Mouse (Mus musculus) testis, adult 2 months (tissue): ENCODE results near the gene Cux1. TPM values are rescaled to one million over a fixed set of nuclear protein-coding genes. Genes with fewer than 3 reads are reported as not detected.

Source experiments
- H3K27ac ChIP-seq: fragments of 200-500 bp; 2 replicates; pipeline ENCODE4 v1.5.1; 2012; ENCODE audit warnings: low read depth, low read length; ENCODE audit not compliant: control insufficient read depth, insufficient read depth
- H3K27me3 ChIP-seq: fragments of 200-500 bp; 2 replicates; pipeline ENCODE4 v1.6.1; 2012; ENCODE audit warnings: mild to moderate bottlenecking, low read length, moderate library complexity; ENCODE audit not compliant: control insufficient read depth, insufficient read depth
- H3K36me3 ChIP-seq: fragments of 200-500 bp; 2 replicates; pipeline ENCODE4 v1.6.1; 2012; ENCODE audit warnings: mild to moderate bottlenecking, low read length; ENCODE audit not compliant: control insufficient read depth, insufficient read depth
- H3K4me1 ChIP-seq: fragments of 200-500 bp; 2 replicates; pipeline ENCODE4 v1.6.1; 2012; ENCODE audit warnings: low read length; ENCODE audit not compliant: control insufficient read depth, insufficient read depth
- H3K4me3 ChIP-seq: fragments of 200-500 bp; 2 replicates; pipeline ENCODE4 v1.5.1; 2012; ENCODE audit warnings: low read depth, mild to moderate bottlenecking, low read length, moderate library complexity, mixed read lengths; ENCODE audit not compliant: control insufficient read depth
- CTCF ChIP-seq: fragments of 200-500 bp; IDR thresholded peaks from 2 replicates; pipeline ENCODE4 v1.5.1; 2012; ENCODE audit warnings: low read depth, mild to moderate bottlenecking, inconsistent platforms, low read length, moderate library complexity; ENCODE audit not compliant: control insufficient read depth, insufficient read depth, insufficient replicate concordance
- POLR2A ChIP-seq: fragments of 200-500 bp; IDR thresholded peaks from 2 replicates; pipeline ENCODE4 v1.6.1; 2012; ENCODE audit warnings: low read depth, mild to moderate bottlenecking, inconsistent platforms, low read length, moderate library complexity; ENCODE audit not compliant: control insufficient read depth
- polyA plus RNA-seq: library from polyadenylated mRNA; depleted of rRNA; stranded (reverse); fragments of >200 nt; gene quantifications from 2 replicates; pipeline ENCODE4 v1.2.3, GENCODE M21; 2012

Cux1 gene
- polyA plus RNA-seq, 1 experiment: 88.7 TPM

GRCm38 (mm10) chr5:136511378-136511777 is 55.9 kb downstream of the Cux1 start:
- no peaks in the 10 kb centered on the region for H3K36me3 ChIP-seq
- H3K4me1 ChIP-seq: no peaks in the 10 kb centered on the region
- TF ChIP-seq CTCF: no peak
- no peak for TF ChIP-seq POLR2A
- H3K4me3 ChIP-seq: no peak overlapping the region
- H3K27ac ChIP-seq: no peak overlapping the region
- no peaks in the 10 kb centered on the region for H3K27me3 ChIP-seq

- no peaks in the 10 kb centered on the region for H3K36me3 ChIP-seq
- TF ChIP-seq POLR2A (no peak), CTCF (no peak)
- no peaks in the 10 kb centered on the region for H3K27me3 ChIP-seq
- no peaks in the 10 kb centered on the region for H3K4me1 ChIP-seq
- H3K4me3 ChIP-seq: no peak overlapping the region
- no peak overlapping the region for H3K27ac ChIP-seq
Measured at GRCm38 (mm10) chr5:136510609-136511008, 56.7 kb downstream of the Cux1 start.

- Histone ChIP-seq H3K36me3 (no peaks in the 10 kb centered on the region), H3K27ac (no peak overlapping the region), H3K4me3 (no peak overlapping the region), H3K27me3 (no peaks in the 10 kb centered on the region), H3K4me1 (no peaks in the 10 kb centered on the region)
- no peak for TF ChIP-seq POLR2A
- TF ChIP-seq CTCF: no peak
Measured at GRCm38 (mm10) chr5:136507629-136508028, 59.7 kb downstream of the Cux1 start.

GRCm38 (mm10) chr5:136506262-136506661 is 61.0 kb downstream of the Cux1 start:
- no peak for TF ChIP-seq POLR2A
- H3K36me3 ChIP-seq: no peaks in the 10 kb centered on the region
- H3K4me3 ChIP-seq: no peak overlapping the region
- H3K27me3 ChIP-seq: no peaks in the 10 kb centered on the region
- no peaks in the 10 kb centered on the region for H3K4me1 ChIP-seq
- no peak overlapping the region for H3K27ac ChIP-seq

GRCm38 (mm10) chr5:136502491-136503086 is 64.7 kb downstream of the Cux1 start:
- peaks cover 2% of the 10 kb centered on the region; the same call in 1 of the 2 replicates for H3K4me1 ChIP-seq
- no peaks in the 10 kb centered on the region for H3K36me3 ChIP-seq
- no peak for TF ChIP-seq CTCF
- TF ChIP-seq POLR2A: no peak
- no peaks in the 10 kb centered on the region for H3K27me3 ChIP-seq
- H3K27ac ChIP-seq: no peak overlapping the region
- H3K4me3 ChIP-seq: no peak overlapping the region

- TF ChIP-seq CTCF (no peak), POLR2A (no peak)
- no peak overlapping the region for H3K27ac ChIP-seq
- no peak overlapping the region for H3K4me3 ChIP-seq
- H3K36me3 ChIP-seq: no peaks in the 10 kb centered on the region
- H3K4me1 ChIP-seq: peaks cover 2% of the 10 kb centered on the region; the same call in 1 of the 2 replicates
- H3K27me3 ChIP-seq: no peaks in the 10 kb centered on the region
Measured at GRCm38 (mm10) chr5:136500307-136500871, 66.9 kb downstream of the Cux1 start.

- TF ChIP-seq CTCF: no peak
- TF ChIP-seq POLR2A: no peak
- Histone ChIP-seq H3K27me3 (no peaks in the 10 kb centered on the region), H3K27ac (no peak overlapping the region), H3K36me3 (no peaks in the 10 kb centered on the region), H3K4me1 (peaks cover 2% of the 10 kb centered on the region; the same call in 1 of the 2 replicates), H3K4me3 (no peak overlapping the region)
Measured at GRCm38 (mm10) chr5:136499316-136499715, 68.0 kb downstream of the Cux1 start.
